Mouse (Mus musculus) bone marrow macrophage, adult 2 months (primary cell): ENCODE data around the gene Klk12.

Experiments used
- CTCF ChIP-seq: IDR thresholded peaks from 2 replicates; pipeline ENCODE4 v1.5.1; 2012; ENCODE audit warnings: low read depth, mild to moderate bottlenecking, low read length, moderate library complexity
- POLR2A ChIP-seq: IDR thresholded peaks from 2 replicates; pipeline ENCODE4 v1.6.1; 2012; ENCODE audit warnings: mild to moderate bottlenecking, low read depth, low read length, borderline replicate concordance

GRCm38 (mm10) chr7:43788096-43788495, 19.4 kb downstream of the Klk12 start:
- no peak for TF ChIP-seq CTCF
- TF ChIP-seq POLR2A, result no peak
